Mouse (Mus musculus) thymus, adult 2 months (tissue): ENCODE results near the gene Ifit1.

Source experiments
- CTCF ChIP-seq: fragments of 200-500 bp; IDR thresholded peaks from 2 replicates; pipeline ENCODE4 v1.5.1; 2012; ENCODE audit warnings: mild to moderate bottlenecking, control low read depth, low read length, moderate library complexity, borderline replicate concordance; ENCODE audit not compliant: control insufficient read depth, poor library complexity, insufficient read depth; ENCODE audit errors: extremely low read depth
- POLR2A ChIP-seq: fragments of 200-500 bp; IDR thresholded peaks from 2 replicates; pipeline ENCODE4 v1.6.1; 2012; ENCODE audit warnings: mild to moderate bottlenecking, low read length, control low read depth, moderate library complexity; ENCODE audit not compliant: control insufficient read depth, poor library complexity, insufficient read depth; ENCODE audit errors: extremely low read depth

DNA sequence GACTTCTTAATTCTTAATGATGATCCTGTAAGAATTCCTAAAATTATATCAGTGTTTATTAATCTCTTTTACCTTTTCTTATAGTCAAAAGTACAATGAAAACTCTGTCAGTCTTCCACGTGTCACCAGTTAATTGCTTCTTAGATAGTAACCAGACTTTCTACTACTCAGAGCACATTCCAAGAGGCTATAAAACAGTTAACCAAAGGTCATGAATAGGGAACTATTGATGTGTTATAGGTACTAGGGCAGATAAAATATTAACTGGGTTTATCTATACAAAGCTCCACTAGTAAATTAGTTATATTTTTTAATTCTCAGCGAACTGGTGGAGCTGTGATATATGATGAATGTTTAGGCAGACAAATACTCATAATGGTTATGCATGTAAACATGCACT lies 13.2 kb upstream of the Ifit1 start:
- no peak for TF ChIP-seq CTCF
- no peak for TF ChIP-seq POLR2A
